Mouse (Mus musculus) olfactory bulb, adult 2 months (tissue): ENCODE results near the gene Ttyh3. TPM values are rescaled to one million over a fixed set of nuclear protein-coding genes. Genes with fewer than 3 reads are reported as not detected.

Source experiments
- H3K27ac ChIP-seq: fragments of 200-500 bp; 2 replicates; pipeline ENCODE4 v1.5.1; 2012; ENCODE audit warnings: low read depth, low read length; ENCODE audit not compliant: insufficient read depth
- H3K4me1 ChIP-seq: fragments of 200-500 bp; 2 replicates; pipeline ENCODE4 v1.6.1; 2012; ENCODE audit warnings: low read length; ENCODE audit not compliant: control insufficient read depth, insufficient read depth
- H3K4me3 ChIP-seq: fragments of 200-500 bp; 2 replicates; pipeline ENCODE4 v1.5.1; 2012; ENCODE audit warnings: mild to moderate bottlenecking, low read depth, low read length, moderate library complexity; ENCODE audit not compliant: insufficient read depth
- CTCF ChIP-seq: fragments of 200-500 bp; IDR thresholded peaks from 2 replicates; pipeline ENCODE4 v1.5.1; 2012; ENCODE audit warnings: low read depth, mild to moderate bottlenecking, low read length, moderate library complexity; ENCODE audit not compliant: insufficient read depth
- POLR2A ChIP-seq: fragments of 200-500 bp; IDR thresholded peaks from 2 replicates; pipeline ENCODE4 v1.6.1; 2012; ENCODE audit warnings: mild to moderate bottlenecking, low read depth, low read length, moderate library complexity; ENCODE audit not compliant: insufficient read depth
- WGBS: fragments of 180-500 bp; shearing (Covaris S2); methylation state at CpG from one replicate; pipeline ENCODE4 v1.1.7; 2018; 5-methylcytosine and 5-hydroxymethylcytosine counted together
- polyA plus RNA-seq: library from polyadenylated mRNA; stranded (reverse); fragments of >200 nt; gene quantifications from 2 replicates; pipeline ENCODE4 v1.2.4, GENCODE M21; 2012; ENCODE audit warnings: low replicate concordance; ENCODE audit not compliant: missing spikeins, insufficient read depth, insufficient read length

Gene Ttyh3
- polyA plus RNA-seq = not detected in 2 replicates

DNA sequence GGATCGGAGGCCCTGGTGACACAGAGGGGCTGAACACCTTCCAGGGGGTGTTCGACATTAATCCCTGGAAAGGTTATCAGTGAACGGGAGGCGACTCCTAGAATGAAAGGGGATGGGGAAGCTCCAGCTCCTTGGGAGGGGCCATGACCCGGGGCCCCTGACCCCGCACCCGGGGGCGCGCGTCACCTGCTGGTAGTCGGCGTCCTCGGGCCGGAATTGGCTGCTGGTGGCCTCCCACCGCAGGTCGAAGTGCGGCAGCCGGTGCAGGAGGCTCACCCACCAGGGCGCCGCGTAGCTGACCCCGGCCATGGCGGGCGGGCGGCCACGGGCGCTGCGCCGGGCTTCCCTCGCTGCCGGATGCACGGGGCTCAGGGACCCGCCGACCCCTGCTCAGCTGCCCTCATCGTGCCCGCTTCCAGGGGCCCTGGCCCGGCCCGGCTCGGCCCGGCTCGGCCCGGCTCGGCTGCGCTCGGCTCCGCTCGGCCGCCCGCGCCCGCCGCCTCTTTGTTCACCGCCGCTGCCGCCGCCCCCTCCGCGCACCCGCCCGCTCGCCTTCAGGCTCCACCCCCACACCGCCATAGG lies at the start of gene Ttyh3:
Ttyh3 (minus strand) TSS at position 513 of the 582 bp plus-strand sequence.
- H3K4me1 ChIP-seq = peaks cover 41% of the 10 kb centered on the region
- TF ChIP-seq CTCF (no peak), POLR2A (peak; percentile 38)
- peak within 1 kb of the TSS; percentile 96 for H3K4me3 ChIP-seq
- WGBS = under 1% methylated on average over 62 of the region's 62 CpGs
- H3K27ac ChIP-seq = peak within 1 kb of the TSS; percentile 97

DNA sequence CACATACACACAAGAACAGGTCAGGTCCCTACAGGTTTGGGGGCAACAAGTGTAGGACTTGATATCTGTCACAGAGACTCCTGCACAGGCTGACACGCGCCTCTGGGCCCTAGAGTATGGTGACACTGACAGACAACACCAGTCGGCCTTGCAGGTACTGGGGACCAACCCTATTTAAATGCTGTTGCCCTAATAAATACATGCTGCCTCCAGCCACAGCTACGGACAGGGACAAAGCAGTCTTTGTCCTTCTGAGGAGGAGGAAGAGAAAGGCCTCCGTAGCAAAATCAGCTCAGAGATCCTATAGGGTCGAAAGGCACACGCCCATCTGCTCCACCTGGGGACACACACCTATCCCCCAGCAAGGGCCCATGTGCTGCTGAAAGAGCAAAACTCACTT lies 47.2 kb upstream of the Ttyh3 start:
- WGBS = 81% methylated on average over 7 of the region's 7 CpGs
- Histone ChIP-seq H3K4me1 (peaks cover 8% of the 10 kb centered on the region), H3K4me3 (no peak overlapping the region), H3K27ac (no peak overlapping the region)
- TF ChIP-seq CTCF (no peak), POLR2A (no peak)

DNA sequence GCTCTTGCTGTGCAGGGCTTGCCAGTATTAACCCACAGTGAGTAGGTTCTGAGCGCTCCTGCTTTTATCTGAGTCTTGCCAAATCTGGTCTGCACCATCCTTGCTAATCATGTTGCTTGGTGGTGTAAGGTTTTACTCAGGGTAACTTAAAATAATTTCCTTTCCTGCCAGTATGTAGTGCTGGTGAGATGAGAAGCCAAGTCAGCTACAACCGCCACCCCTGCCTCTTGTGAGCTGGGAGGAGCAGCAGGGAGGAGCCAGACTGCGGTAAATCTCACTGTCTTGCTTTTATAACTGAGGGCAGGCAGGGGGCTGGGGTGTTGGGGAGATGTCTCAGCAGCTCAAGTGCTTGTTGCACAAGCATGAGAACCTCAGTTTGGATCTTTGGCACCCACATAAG lies 39.6 kb upstream of the Ttyh3 start:
- 41% methylated on average over 3 of the region's 3 CpGs for WGBS
- H3K4me3 ChIP-seq = no peak overlapping the region
- TF ChIP-seq POLR2A (no peak), CTCF (no peak)
- peak overlapping the region; percentile 50; the same call in 1 of the 2 replicates for H3K27ac ChIP-seq
- H3K4me1 ChIP-seq = peaks cover 15% of the 10 kb centered on the region; the same call in 1 of the 2 replicates

DNA sequence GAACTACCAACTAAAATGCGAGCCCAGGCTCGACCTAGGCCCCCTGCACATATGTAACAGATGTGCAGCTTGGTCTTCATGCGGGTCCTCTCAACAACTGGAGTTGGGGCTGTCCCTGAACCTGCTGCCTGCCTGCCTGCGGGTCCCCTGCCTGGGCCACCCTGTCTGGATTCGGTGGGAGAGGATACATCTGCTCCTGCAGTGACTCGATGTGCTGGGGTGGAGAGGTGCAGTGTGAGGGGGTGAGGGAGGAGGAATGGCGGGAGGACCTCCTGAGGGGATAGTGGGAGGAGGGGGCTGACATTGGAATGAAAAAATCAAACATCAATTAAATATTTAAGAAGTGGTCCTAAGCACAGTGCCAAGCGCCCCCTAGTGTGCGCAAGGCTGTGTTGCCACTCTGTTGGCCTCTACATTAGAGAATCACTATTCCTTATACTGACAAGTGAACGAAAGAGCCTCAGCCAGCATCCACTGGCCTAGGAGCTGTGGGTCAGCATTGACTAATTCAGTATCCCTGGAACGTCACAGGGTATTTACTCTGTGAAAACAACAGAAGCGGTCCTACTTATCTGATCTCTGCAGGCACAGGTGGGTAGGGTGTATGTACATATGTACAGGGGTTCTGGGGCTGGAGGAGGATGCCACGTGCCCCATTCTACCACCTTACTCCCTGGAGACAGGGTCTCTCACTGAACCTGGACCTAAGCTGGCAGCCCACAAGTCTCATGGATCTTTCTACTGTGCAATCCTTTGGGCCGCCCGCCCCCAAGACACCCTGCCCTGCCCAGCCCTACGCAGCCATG lies 35.7 kb upstream of the Ttyh3 start:
- no peak for TF ChIP-seq CTCF
- no peak for TF ChIP-seq POLR2A
- 57% methylated on average over 16 of the region's 16 CpGs for WGBS
- Histone ChIP-seq H3K4me3 (no peak overlapping the region), H3K4me1 (peaks cover 23% of the 10 kb centered on the region), H3K27ac (no peak overlapping the region)

DNA sequence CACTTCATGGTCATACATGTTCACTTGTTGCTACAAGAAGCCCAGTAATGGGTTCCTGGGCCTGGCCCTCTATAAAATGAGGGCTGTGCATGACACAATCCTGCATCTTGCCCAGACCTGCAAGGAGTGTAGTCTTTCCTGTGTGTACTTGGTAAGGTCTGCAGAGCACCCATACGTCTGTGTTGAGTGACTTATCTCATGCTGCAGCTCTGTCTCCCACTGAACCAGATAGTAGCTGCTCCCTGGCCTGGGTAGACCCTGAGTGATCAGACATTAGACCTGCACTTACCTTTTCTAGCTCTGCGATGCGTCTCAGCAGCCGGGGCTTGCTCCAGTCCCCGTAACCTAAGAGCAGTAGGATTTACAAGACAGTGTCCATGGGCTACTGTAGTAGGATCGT lies 33.3 kb upstream of the Ttyh3 start:
- Histone ChIP-seq H3K4me3 (no peak overlapping the region), H3K27ac (no peak overlapping the region), H3K4me1 (peaks cover 23% of the 10 kb centered on the region)
- WGBS = 94% methylated on average over 6 of the region's 6 CpGs
- TF ChIP-seq POLR2A = no peak
- TF ChIP-seq CTCF = no peak

DNA sequence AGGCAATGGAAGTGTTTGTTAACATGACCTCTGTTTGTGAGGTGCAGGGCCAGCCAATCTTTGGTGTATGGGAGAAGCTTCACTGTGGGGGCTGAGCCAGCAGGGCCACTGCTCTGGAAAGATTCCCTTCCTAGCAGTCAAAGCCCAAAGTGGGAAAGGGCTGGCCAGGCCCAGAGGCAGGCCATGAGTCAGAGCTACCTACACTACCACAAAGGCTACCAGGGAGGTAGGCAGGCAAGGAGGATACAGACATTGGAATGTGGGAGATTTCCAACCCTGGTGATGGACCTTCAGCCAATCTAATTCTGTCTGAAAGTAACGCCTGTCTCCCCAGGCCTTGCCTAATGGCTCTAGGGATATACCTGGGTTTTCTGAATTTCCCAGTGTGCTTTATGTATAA lies 32.1 kb upstream of the Ttyh3 start:
- Histone ChIP-seq H3K4me3 (no peak overlapping the region), H3K27ac (no peak overlapping the region), H3K4me1 (peaks cover 26% of the 10 kb centered on the region)
- WGBS = 96% methylated on average over 1 of the region's 1 CpGs
- TF ChIP-seq CTCF (no peak), POLR2A (no peak)

DNA sequence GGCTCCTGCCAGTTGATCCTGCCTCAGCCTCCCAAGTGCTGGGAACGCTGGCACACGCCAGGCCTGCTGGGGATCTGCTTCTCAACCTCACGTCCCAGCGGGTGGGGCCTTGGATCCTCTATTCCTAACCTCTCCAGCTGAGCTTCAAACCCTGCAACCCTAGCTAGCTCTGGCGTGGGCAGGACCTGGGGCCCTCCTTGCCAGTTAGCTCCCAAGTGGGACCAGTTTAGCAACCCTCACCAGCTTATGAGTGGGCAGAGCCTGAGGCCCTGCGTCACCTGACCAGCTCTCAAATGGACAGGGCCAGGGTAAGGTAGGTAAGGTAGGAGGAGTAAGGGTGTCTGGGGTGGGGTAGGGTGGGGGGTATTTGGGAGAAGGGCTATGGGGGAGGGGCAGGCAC lies 31.2 kb upstream of the Ttyh3 start:
- Histone ChIP-seq H3K4me1 (peaks cover 33% of the 10 kb centered on the region), H3K4me3 (no peak overlapping the region), H3K27ac (no peak overlapping the region)
- WGBS = 88% methylated on average over 6 of the region's 6 CpGs
- TF ChIP-seq CTCF = no peak

DNA sequence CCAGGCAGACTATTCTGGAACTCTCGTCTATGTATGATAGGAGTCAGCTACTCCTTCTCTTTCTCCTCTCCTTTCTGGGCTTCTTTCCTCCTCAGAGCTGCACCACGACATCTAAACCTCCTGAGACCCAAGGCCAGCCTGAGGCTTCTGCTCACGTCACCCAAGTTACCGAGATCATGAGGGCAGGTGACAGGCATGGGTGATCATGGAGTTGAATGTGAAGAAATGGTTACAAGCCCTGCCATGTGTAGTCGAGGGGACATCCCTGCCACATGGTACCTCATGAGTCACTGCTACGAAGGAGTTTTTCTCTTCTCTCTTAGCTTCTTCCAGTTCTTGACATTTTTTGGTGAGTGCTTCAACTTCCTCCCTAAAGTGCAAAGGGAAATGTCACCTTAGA lies 28.3 kb upstream of the Ttyh3 start:
- Histone ChIP-seq H3K27ac (no peak overlapping the region), H3K4me1 (peaks cover 45% of the 10 kb centered on the region), H3K4me3 (no peak overlapping the region)
- WGBS = 81% methylated on average over 6 of the region's 6 CpGs
- TF ChIP-seq POLR2A (no peak), CTCF (no peak)

DNA sequence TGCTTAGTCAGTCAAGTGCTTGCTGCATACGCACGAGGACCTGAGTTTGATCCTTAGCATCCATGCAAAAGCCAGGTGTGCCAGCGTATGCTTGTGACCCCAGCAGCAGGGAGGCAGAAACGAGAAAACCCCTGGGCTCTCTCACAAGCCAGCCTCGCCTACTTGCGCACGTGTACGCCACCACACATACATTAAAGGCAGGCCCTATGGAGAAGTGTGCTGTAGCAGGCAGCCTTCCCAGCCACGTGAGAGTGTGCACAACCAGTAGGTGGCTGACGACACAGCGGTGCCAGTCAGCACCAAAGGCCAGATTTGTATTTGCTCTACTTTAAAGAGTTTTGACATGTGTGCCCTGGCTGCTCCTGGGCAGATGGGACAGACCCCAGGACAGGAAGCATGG lies 26.8 kb upstream of the Ttyh3 start:
- H3K4me1 ChIP-seq = peaks cover 52% of the 10 kb centered on the region
- H3K27ac ChIP-seq = no peak overlapping the region
- no peak for TF ChIP-seq CTCF
- TF ChIP-seq POLR2A = no peak
- no peak overlapping the region for H3K4me3 ChIP-seq
- 54% methylated on average over 11 of the region's 11 CpGs for WGBS

DNA sequence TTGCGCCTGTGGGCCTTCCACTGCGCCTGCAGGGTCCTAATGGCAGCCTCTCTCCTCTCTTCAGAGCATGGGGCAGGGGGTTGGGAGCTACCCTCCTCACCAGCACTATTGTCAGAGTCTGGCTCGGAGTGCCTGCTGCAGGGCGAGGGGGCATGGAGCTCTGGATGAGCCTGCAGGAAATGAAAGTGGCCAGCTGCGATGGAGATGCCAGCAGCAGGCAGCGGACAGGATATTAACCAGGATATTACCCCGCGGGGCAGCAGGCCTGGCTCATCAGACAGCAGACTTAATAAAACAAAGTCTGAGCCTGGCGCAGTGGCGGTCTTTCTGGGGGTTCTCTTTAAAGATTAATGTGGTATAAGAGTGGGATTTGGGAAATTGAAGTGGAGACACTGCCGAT lies 26.2 kb upstream of the Ttyh3 start:
- WGBS = 50% methylated on average over 11 of the region's 11 CpGs
- no peak for TF ChIP-seq POLR2A
- TF ChIP-seq CTCF = no peak
- Histone ChIP-seq H3K4me1 (peaks cover 55% of the 10 kb centered on the region), H3K27ac (no peak overlapping the region), H3K4me3 (no peak overlapping the region)
